In the genomic region with DNA sequence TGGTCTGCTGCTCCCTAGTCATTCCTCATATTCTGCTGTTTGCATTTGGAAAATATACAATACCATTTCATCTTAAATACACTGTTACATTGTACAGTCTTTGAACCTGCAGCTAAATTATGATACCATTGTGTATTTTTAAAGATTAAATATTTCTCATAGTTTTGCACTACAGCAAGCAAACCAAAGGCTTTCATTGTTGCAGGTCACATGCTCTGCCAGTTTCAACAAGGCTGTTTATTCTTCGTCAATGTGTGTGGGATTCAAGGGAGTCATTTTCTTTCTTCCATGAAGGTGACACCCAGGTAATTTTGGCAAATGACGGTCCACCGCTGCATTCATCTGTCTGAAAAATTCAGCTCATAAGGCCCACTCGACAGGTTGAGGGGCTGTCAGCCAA, we compare ENCODE assay signal across 25 mouse cellular contexts.
"Had no signal": no experiment of that assay in that cellular context is flagged by ENCODE, and none has a peak within 500 bp of the region (broad histone marks: within the 10 kb centered on the region; RNA-seq: fewer than 3 reads in every experiment).

No protein-coding gene starts in this region.

- DNase-seq: gastrocnemius, adult 2 months; gastrocnemius, postnatal 10 days; gastrocnemius, postnatal 25 days; heart, adult 2 months; heart, postnatal 10 days; heart, postnatal 4 days; kidney, adult 2 months; kidney, adult 9 months; kidney, postnatal 14 days; kidney, postnatal 36 days; layer of hippocampus, adult 9-11 months; layer of hippocampus, postnatal 36 days; left cerebral cortex, postnatal 4 days had no signal

- H3K27ac ChIP-seq: gastrocnemius, adult 2 months; heart, adult 2 months; hindbrain, embryonic 10.5 days; hindbrain, embryonic 12.5 days; hindbrain, embryonic 14.5 days; kidney, embryonic 15.5 days; kidney, postnatal 0 days; limb, embryonic 13.5 days; liver, embryonic 12.5 days had no signal

- H3K4me1 ChIP-seq: heart, embryonic 12.5 days; hindbrain, embryonic 10.5 days; hindbrain, embryonic 12.5 days; kidney, embryonic 15.5 days; limb, embryonic 13.5 days; limb, embryonic 15.5 days; liver, embryonic 12.5 days had no signal

- ATAC-seq: hindbrain, embryonic 16.5 days; inflammation-experienced regulatory T-cells, adult 6 months; intestine, embryonic 16.5 days; liver, embryonic 12.5 days had no signal

- H3K9ac ChIP-seq: heart, embryonic 12.5 days; hindbrain, embryonic 12.5 days; hindbrain, embryonic 14.5 days; kidney, embryonic 15.5 days; limb, embryonic 13.5 days; limb, embryonic 15.5 days; liver, embryonic 12.5 days had no signal

- H3K9me3 ChIP-seq: heart, embryonic 12.5 days; hindbrain, embryonic 10.5 days; hindbrain, embryonic 12.5 days; kidney, embryonic 15.5 days; limb, embryonic 13.5 days; limb, embryonic 15.5 days; liver, embryonic 12.5 days had no signal

- H3K27me3 ChIP-seq: heart, embryonic 12.5 days; hindbrain, embryonic 12.5 days; kidney, embryonic 15.5 days; limb, embryonic 13.5 days; limb, embryonic 15.5 days; liver, embryonic 12.5 days had no signal

- H3K36me3 ChIP-seq: heart, embryonic 12.5 days; hindbrain, embryonic 10.5 days; hindbrain, embryonic 12.5 days; kidney, embryonic 15.5 days; limb, embryonic 13.5 days; limb, embryonic 15.5 days; liver, embryonic 12.5 days had no signal

- H3K4me3 ChIP-seq: gastrocnemius, adult 2 months; heart, adult 2 months; heart, embryonic 12.5 days; hindbrain, embryonic 10.5 days; hindbrain, embryonic 12.5 days; kidney, embryonic 15.5 days; limb, embryonic 13.5 days; limb, embryonic 15.5 days; liver, embryonic 12.5 days had no signal

- H3K4me2 ChIP-seq: heart, embryonic 12.5 days; hindbrain, embryonic 12.5 days; hindbrain, embryonic 14.5 days; kidney, embryonic 15.5 days; limb, embryonic 13.5 days; limb, embryonic 15.5 days; liver, embryonic 12.5 days had no signal
